Mouse (Mus musculus): ENCODE data around the gene Hlx. TPM values are rescaled to one million over a fixed set of nuclear protein-coding genes. Genes with fewer than 3 reads are reported as not detected.

The Hlx gene
- 0.30 TPM for polyA plus RNA-seq (2015; fragmentation: Illumina TruSeq; extraction: RNeasy Lipid Tissue Mini Kit (QIAGEN cat#74804); ENCODE audit: low read depth, low replicate concordance)

GRCm38 (mm10) chr1:184732556-184733049 lies at the start of gene Hlx:
Gene Hlx, minus strand, starts transcription at chr1:184732619.

Other genes with a start within 250 kb of the Hlx start
- not detected for gene Marc1, start 78.7 kb upstream of the Hlx start, polyA plus RNA-seq (2015; fragmentation: Illumina TruSeq; extraction: RNeasy Lipid Tissue Mini Kit (QIAGEN cat#74804); ENCODE audit: low read depth, low replicate concordance)
- gene Marc2, start 113.8 kb upstream of the Hlx start, polyA plus RNA-seq (2015; fragmentation: Illumina TruSeq; extraction: RNeasy Lipid Tissue Mini Kit (QIAGEN cat#74804); ENCODE audit: low read depth, low replicate concordance), result 127 TPM
- gene C130074G19Rik, start 150.6 kb upstream of the Hlx start, polyA plus RNA-seq (2015; fragmentation: Illumina TruSeq; extraction: RNeasy Lipid Tissue Mini Kit (QIAGEN cat#74804); ENCODE audit: low read depth, low replicate concordance), result 32.1 TPM